Mouse (Mus musculus): ENCODE measurements around the gene Psma7.

GRCm38 (mm10) chr2:180050986-180051385 is 8.8 kb upstream of the Psma7 start:
- peak; percentile 91 for TF ChIP-seq CTCF (IDR thresholded peaks at IDR 0.05; ENCODE audit: borderline replicate concordance, extremely low read depth, insufficient read depth, insufficient read length)
- no peak for TF ChIP-seq POLR2A (IDR thresholded peaks at IDR 0.05; ENCODE audit: borderline replicate concordance, extremely low read depth, insufficient read depth, insufficient read length, poor library complexity, severe bottlenecking)

Measured in brain, embryonic 14.5 days (tissue).